Mouse (Mus musculus) cerebral cortex, adult 2 months (tissue): ENCODE data around the gene Dgkd.

ENCODE experiments used
- WGBS: fragments of 180-500 bp; shearing (Covaris S2); methylation state at CpG from one replicate; pipeline ENCODE4 v1.1.7; 2018; 5-methylcytosine and 5-hydroxymethylcytosine counted together

Gene Dgkd

GRCm38 (mm10) chr1:87891634-87892033 lies 38.5 kb downstream of the Dgkd start:
- WGBS: 69% methylated on average over 4 of the region's 4 CpGs

- 69% methylated on average over 2 of the region's 2 CpGs for WGBS
These were observed 39.4 kb downstream of the Dgkd start for GRCm38 (mm10) chr1:87892499-87892898.

- WGBS: 93% methylated on average over 4 of the region's 4 CpGs
These were observed 40.3 kb downstream of the Dgkd start for GRCm38 (mm10) chr1:87893414-87893813.

GRCm38 (mm10) chr1:87896921-87897320 lies 43.8 kb downstream of the Dgkd start:
- 97% methylated on average over 2 of the region's 2 CpGs for WGBS

- WGBS: 65% methylated on average over 2 of the region's 2 CpGs
These were observed 46.6 kb downstream of the Dgkd start for GRCm38 (mm10) chr1:87899701-87900100.

- 59% methylated on average over 6 of the region's 6 CpGs for WGBS
These were observed 47.9 kb downstream of the Dgkd start for GRCm38 (mm10) chr1:87900979-87901378.

- WGBS: 79% methylated on average over 5 of the region's 5 CpGs
These were observed 53.4 kb downstream of the Dgkd start for GRCm38 (mm10) chr1:87906361-87906956.

- 82% methylated on average over 2 of the region's 2 CpGs for WGBS
These were observed 54.9 kb downstream of the Dgkd start for GRCm38 (mm10) chr1:87908006-87908405.

GRCm38 (mm10) chr1:87908736-87909135 lies 55.6 kb downstream of the Dgkd start:
- 91% methylated on average over 3 of the region's 3 CpGs for WGBS

- WGBS: 84% methylated on average over 1 of the region's 1 CpGs
These were observed 57.3 kb downstream of the Dgkd start for GRCm38 (mm10) chr1:87910428-87910827.

GRCm38 (mm10) chr1:87917361-87917760 lies 64.3 kb downstream of the Dgkd start:
- WGBS: 93% methylated on average over 3 of the region's 3 CpGs

- 55% methylated on average over 2 of the region's 2 CpGs for WGBS
These were observed 65.0 kb downstream of the Dgkd start for GRCm38 (mm10) chr1:87918061-87918460.

- 83% methylated on average over 3 of the region's 3 CpGs for WGBS
These were observed 67.0 kb downstream of the Dgkd start for GRCm38 (mm10) chr1:87920056-87920614.

- 3% methylated on average over 1 of the region's 1 CpGs for WGBS
These were observed 69.6 kb downstream of the Dgkd start for GRCm38 (mm10) chr1:87922666-87923065.

- 90% methylated on average over 4 of the region's 4 CpGs for WGBS
These were observed 71.8 kb downstream of the Dgkd start for GRCm38 (mm10) chr1:87924888-87925287.

- WGBS: 33% methylated on average over 5 of the region's 5 CpGs
These were observed 76.6 kb downstream of the Dgkd start for GRCm38 (mm10) chr1:87929730-87930129.

- WGBS: 45% methylated on average over 5 of the region's 5 CpGs
These were observed 80.0 kb downstream of the Dgkd start for GRCm38 (mm10) chr1:87933051-87933450.

- WGBS: 46% methylated on average over 9 of the region's 9 CpGs
These were observed 82.0 kb downstream of the Dgkd start for GRCm38 (mm10) chr1:87935095-87935494.

- 94% methylated on average over 2 of the region's 2 CpGs for WGBS
These were observed 82.5 kb downstream of the Dgkd start for GRCm38 (mm10) chr1:87935546-87935945.

GRCm38 (mm10) chr1:87936075-87936474 lies 83.0 kb downstream of the Dgkd start:
- 49% methylated on average over 7 of the region's 7 CpGs for WGBS

- 49% methylated on average over 2 of the region's 2 CpGs for WGBS
These were observed 83.4 kb downstream of the Dgkd start for GRCm38 (mm10) chr1:87936516-87936915.

GRCm38 (mm10) chr1:87941765-87942164 lies 88.7 kb downstream of the Dgkd start:
- WGBS: 80% methylated on average over 1 of the region's 1 CpGs

- WGBS: 59% methylated on average over 6 of the region's 6 CpGs
These were observed 94.6 kb downstream of the Dgkd start for GRCm38 (mm10) chr1:87947681-87948091.

GRCm38 (mm10) chr1:87951641-87952040 lies 98.6 kb downstream of the Dgkd start:
- 86% methylated on average over 3 of the region's 3 CpGs for WGBS
